Mouse (Mus musculus) bone marrow, adult 2 months (tissue): ENCODE measurements around the gene Calr4.

Experiments used
- CTCF ChIP-seq: fragments of 200-500 bp; IDR thresholded peaks from 2 replicates; pipeline ENCODE4 v1.5.1; 2011; ENCODE audit warnings: low read length, control low read depth; ENCODE audit not compliant: control insufficient read depth, insufficient read depth
- POLR2A ChIP-seq: fragments of 200-500 bp; IDR thresholded peaks from 2 replicates; pipeline ENCODE4 v1.6.1; 2011; ENCODE audit warnings: low read depth, mild to moderate bottlenecking, control low read depth, low read length, borderline replicate concordance; ENCODE audit not compliant: control insufficient read depth

DNA sequence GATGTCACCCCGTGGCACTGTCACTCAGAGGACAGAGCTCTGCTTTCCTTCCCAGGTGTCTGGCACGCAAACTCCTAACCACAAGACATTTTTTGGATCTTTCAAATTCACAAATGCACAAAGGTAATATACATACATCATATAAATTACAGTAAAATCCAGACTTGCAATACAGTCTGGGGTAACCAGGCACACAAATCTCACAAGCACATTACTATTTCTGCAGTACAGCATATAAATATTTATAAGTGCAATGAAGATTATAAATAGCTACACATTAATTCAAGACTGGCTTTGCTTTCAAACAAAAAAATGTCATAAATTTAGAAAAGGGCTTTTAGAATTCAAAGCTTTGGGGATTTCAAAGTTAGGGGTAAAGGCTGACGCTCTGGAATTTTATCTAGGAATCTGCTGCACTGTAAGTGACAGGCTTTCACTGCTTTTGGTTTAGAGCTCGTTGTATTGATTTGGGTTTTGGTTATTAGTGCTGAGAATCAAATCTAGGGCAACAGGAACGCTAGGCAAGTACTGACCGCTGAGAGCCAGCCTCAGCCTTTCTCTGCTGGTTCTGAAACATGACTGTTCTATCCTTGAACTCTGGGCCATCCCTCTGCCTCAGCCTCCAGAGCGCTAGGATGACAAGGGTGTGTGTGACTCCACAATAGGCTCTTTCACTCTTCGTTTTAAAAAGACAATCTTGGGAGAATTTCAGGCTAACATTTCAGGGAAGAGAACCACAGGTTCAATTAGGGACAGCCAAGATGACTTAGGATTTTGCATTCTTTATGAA, 48.5 kb upstream of the Calr4 start:
- no peak for TF ChIP-seq CTCF
- no peak for TF ChIP-seq POLR2A
